Mouse (Mus musculus) ovary, postnatal 10 days (tissue): ENCODE measurements around the gene 1700016D06Rik.

ENCODE experiments used
- DNase-seq: peaks from one replicate; pipeline ENCODE4 v3.0.0; 2022; ENCODE audit warnings: low spot score

1700016D06Rik gene

GRCm38 (mm10) chr8:11701033-11701362 lies at the start of gene 1700016D06Rik:
TSS of gene 1700016D06Rik (minus strand) at chr8:11701063.
- DNase-seq = no peak

- no peak for DNase-seq
Measured at GRCm38 (mm10) chr8:11749472-11749871, 48.6 kb upstream of the 1700016D06Rik start.

- no peak for DNase-seq
Measured at GRCm38 (mm10) chr8:11746850-11747600, 46.2 kb upstream of the 1700016D06Rik start.

- DNase-seq = no peak
Measured at GRCm38 (mm10) chr8:11743580-11743979, 42.7 kb upstream of the 1700016D06Rik start.

GRCm38 (mm10) chr8:11740857-11741256 lies 40.0 kb upstream of the 1700016D06Rik start:
- DNase-seq = no peak

- DNase-seq = no peak
Measured at GRCm38 (mm10) chr8:11739082-11739481, 38.2 kb upstream of the 1700016D06Rik start.

GRCm38 (mm10) chr8:11737096-11737495 lies 36.2 kb upstream of the 1700016D06Rik start:
- no peak for DNase-seq

- no peak for DNase-seq
Measured at GRCm38 (mm10) chr8:11735672-11736235, 34.9 kb upstream of the 1700016D06Rik start.

- DNase-seq = no peak
Measured at GRCm38 (mm10) chr8:11730271-11730940, 29.5 kb upstream of the 1700016D06Rik start.

GRCm38 (mm10) chr8:11728482-11729295 lies 27.8 kb upstream of the 1700016D06Rik start:
- DNase-seq = no peak

GRCm38 (mm10) chr8:11727651-11728481 lies 27.0 kb upstream of the 1700016D06Rik start, which contains the start of gene Arhgef7:
TSS of gene Arhgef7 (plus strand) at chr8:11727721.
- no peak for DNase-seq

GRCm38 (mm10) chr8:11727273-11727650 lies 26.4 kb upstream of the 1700016D06Rik start:
- no peak for DNase-seq

GRCm38 (mm10) chr8:11717194-11717593 lies 16.3 kb upstream of the 1700016D06Rik start:
- no peak for DNase-seq

GRCm38 (mm10) chr8:11712244-11712643 lies 11.4 kb upstream of the 1700016D06Rik start:
- no peak for DNase-seq

GRCm38 (mm10) chr8:11710415-11710814 lies 9.6 kb upstream of the 1700016D06Rik start:
- DNase-seq = no peak

- DNase-seq = no peak
Measured at GRCm38 (mm10) chr8:11709542-11709941, 8.7 kb upstream of the 1700016D06Rik start.

GRCm38 (mm10) chr8:11708815-11709214 lies 8.0 kb upstream of the 1700016D06Rik start:
- DNase-seq = no peak

GRCm38 (mm10) chr8:11707701-11708100 lies 6.8 kb upstream of the 1700016D06Rik start:
- no peak for DNase-seq

- no peak for DNase-seq
Measured at GRCm38 (mm10) chr8:11705818-11706217, 5.0 kb upstream of the 1700016D06Rik start.

- DNase-seq = no peak
Measured at GRCm38 (mm10) chr8:11704716-11705420, 4.0 kb upstream of the 1700016D06Rik start.

- DNase-seq = no peak
Measured at GRCm38 (mm10) chr8:11703789-11704188, 2.9 kb upstream of the 1700016D06Rik start.
